Mouse (Mus musculus): ENCODE measurements around the gene Cntnap2.
"Not testable (repeated sequence)": the region's sequence is repeated elsewhere in the genome, so short reads cannot be mapped to it uniquely, and the experiment has no call there.

Gene Cntnap2

DNA sequence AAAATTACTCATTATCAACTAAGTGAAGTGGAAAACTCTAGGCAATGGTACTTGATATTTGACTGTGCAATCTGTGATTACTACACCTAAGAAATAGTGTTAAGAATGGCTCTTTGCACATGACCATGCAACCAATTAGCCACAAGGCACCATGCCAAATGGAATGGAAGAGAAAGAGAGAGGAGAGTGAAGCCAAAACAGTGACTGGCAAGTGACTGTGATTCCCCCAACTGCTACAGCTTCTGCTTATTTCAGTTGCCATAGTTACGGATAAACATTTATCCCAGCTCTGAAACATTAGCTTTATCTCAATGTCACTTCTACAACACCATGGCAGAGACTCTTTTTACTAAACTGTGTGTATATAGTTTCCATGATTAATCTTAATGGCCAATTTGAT, 1303.0 kb downstream of the Cntnap2 start:
- no peak for DNase-seq

DNA sequence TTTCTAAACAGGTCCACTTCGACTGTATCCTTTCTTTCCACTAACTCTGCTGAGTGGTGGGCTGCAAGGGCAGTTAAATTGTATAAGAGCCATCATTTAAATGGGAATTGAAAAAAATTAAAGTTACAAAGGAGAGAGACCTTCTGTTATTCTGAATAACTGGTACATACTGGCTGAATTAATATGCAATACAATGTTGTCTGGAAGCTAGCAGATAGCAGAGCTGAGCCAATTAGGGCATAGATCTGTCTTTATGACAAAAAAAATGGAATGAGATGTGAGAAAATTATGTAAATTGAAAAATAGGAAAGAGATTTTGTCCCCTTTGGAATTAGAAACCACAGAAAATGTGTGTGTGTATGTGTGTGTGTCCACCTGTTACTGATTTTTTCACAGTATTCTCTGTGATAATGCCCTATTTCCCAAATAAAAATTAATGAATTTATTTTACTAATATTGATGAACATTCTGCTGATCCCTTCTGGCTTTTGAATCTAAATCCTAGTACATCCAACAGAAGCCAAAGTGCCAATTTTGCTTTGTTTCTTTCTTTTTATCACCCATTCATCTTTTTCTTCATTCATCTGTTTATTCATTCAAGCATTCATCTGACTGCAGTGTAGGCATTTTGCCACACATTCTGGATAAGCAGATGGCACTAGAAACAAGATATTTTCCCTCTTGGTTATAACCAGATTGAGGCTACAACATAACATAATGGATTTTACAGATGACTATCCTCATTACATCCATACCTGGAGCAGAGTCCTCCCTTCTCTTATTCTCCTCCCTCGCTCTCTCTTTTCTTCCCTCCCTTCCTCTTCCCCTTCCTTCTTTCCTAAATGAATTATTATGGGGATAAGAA, 1339.8 kb downstream of the Cntnap2 start:
- DNase-seq = no peak

DNA sequence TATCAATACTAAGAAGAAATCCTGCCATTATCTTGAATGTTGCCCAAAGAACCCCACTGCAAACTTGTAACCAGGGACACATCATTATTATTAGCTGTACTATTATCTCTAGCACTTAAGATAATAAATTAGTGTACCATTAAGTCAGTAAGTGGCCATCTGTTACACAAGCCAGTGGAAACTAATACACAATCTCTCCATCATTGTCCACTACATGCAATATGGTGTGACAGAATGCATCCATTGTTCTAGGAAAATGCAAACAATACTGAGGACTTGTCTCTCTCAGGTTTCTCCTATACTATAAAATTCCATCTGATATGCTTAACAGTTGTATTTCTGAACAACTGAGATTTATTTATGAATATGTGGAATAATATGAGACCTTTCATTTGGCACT, 1355.0 kb downstream of the Cntnap2 start:
- no peak for DNase-seq

DNA sequence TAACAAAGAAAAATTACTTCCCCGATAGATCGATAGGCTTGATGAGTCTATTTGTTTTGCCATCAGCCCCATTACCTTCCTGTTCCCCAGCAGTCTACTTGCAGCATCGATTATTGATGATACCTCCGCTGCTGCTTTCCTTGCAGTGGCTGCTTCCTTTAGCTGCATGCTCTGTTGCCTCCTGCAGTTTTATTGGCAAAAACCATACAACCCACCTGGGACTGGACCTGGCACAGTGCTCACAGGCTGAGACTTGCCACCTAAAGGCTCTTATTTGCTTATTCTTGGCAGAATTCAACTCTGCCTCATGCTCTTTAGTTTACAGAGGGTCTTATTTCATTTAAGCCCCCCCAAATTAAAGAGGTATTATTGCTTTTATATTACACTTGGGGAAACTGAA, 1355.4 kb downstream of the Cntnap2 start:
- DNase-seq = no peak

DNA sequence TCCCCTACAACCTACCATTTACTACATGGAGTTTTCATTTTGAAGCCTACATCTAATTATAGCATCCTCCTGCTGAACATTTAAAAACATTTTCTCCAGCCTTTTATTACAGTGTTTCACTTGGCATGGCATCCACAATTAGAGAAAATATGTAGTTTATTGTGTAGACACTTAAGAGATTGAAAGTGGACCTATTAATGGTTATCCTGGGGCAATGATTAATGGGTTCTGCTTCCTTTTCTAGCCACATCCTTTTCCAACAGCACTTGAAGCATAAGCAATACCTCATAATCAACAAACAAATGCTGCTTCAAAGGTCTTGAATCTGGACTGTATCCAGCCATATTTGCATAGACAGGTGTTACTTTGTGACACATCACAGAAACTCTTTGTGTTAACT, 1360.7 kb downstream of the Cntnap2 start:
- DNase-seq = no peak

DNA sequence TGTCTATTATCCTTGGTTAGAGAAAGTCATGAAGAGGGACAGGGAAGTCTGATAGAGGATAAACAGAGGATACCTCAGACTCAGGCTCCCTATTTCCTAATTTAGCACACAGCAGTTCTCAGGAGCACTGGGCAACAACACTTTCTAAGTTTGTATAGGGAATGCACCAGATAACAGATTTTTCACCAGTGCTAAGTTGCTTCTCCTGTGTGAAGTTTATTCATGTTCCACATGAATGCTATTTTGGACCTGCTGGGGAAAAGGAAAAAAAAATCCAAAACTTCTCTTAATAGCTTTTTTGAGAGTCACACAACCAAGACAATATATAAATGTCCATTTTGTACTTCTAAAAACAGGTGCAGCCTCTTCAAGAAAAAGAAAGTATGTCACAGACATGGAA, 1361.2 kb downstream of the Cntnap2 start:
- no peak for DNase-seq

DNA sequence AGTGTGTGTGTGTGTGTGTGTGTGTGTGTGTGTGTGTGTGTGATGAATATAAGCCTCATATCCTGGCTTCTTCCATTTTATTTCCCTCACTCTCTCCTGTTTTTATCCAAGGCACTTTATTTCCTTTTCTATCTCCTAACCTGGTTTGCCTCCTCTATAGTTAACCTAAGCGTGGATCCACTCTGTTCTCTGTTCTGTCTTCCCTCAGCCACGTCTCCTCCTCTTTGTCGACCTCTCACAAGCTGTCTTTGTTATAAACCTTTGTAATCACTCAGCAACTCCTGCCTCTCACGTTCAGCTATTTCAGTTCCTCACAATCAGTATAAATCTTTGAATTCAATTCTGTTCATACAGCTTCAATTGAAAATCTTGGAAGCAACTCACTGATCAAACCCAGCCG, 1369.1 kb downstream of the Cntnap2 start:
- no peak for DNase-seq

DNA sequence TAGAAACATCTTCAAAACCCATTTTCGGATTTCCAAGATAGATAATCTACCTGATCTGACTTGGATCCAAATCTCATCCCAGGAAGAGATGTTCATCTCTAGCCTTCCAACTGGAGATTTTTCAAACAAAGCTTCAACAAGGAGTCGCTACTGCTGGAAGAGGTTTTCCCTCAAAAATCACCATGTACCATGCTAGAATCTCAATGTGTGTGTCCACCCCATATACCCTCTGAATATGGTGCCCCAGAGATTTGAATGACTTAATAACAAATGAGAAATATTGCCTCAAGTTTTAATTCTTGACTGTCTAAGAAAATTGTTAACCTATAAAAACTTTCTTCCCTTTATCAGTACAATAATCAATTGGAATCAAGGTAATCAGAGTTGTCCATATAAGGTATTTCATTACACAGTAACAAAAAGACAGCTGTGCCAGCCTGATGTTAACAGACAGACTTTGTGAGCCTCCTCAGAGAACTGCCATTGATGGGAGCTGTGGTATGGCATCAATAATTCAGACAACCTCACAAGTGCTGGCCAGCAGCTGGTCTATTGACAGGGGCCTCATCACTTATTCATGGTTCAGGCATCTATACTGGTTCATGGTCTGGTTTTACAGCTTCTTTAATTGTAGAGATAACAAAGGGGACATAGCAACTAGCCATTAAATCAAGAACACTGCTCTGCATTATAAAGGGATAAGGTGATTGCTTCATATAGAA, 1391.9 kb downstream of the Cntnap2 start:
- no peak for DNase-seq

DNA sequence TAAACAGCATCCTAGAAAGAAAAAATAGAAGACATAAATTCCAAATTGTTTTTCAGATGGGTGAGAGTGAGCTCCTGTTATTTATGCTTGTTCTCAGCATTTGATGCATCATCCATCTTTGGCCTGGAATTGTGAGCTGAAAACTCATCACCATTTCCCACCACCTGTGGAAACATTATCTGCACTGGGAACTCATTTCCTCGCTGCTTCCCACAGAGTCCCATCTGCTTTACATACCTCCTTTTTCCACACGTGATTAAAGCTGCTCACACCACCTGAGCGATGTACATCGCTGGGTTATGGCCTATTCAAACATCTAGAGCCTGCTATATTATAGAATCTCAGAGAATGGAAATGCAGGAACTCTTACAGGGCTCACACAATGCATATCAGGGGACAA, 1413.5 kb downstream of the Cntnap2 start:
- no peak for DNase-seq

DNA sequence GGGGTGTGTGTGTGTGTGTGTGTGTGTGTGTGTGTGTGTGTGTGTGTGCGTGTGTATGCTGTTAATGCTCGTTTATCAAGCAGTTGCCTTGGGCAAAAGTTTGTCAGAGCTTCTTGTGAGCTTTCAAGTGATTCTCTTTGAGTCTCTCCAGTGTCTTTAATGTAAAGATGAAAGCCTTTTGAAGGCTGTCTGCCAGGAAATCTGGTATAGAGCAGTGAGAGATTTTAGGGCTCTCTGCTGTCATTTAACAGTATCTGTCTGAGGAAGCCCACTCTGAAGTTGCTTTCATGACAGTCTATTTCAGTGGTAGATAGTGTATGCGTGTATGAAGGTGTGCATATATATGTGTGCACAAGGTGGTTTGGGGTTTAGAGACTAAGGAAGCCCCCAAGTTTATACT, 1425.2 kb downstream of the Cntnap2 start:
- no peak for DNase-seq

DNA sequence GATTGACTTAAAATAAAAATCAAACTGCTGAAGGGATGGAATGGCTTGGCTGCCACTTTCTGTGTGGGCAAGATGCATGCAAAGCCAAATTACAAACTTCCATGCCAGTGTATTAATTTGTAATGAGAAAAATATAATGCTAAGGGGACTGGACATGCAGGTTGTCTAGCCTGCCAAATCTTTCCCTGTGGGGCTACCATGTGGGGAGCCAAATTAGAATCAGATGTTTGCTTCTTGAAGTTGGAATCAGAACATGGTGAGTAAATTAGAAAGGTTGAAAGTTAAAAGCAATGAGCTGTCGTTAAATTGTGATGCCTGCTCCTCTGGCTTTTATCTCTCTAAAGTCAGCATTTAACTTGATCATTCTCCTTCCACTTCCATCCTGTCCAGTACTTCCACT, 1443.6 kb downstream of the Cntnap2 start:
- no peak for DNase-seq

DNA sequence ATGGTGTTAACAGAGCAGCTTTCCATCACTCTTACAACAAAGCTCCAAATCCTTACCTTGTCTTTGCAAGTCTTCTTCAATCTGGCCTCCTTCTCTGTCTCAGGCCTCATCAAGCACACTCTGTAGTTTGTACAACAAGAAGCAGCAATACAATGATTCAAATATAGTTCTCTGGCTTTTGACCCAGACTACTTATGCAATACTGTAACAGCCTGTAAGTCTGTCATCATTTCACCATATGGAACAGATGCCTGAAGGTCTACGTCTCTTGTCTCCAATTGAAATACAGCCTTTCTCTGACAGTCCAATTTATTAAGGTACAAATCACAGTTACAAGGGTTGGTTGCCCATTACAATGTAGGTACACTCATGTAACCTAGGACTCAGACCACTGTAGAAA, 1453.7 kb downstream of the Cntnap2 start:
- no peak for DNase-seq

DNA sequence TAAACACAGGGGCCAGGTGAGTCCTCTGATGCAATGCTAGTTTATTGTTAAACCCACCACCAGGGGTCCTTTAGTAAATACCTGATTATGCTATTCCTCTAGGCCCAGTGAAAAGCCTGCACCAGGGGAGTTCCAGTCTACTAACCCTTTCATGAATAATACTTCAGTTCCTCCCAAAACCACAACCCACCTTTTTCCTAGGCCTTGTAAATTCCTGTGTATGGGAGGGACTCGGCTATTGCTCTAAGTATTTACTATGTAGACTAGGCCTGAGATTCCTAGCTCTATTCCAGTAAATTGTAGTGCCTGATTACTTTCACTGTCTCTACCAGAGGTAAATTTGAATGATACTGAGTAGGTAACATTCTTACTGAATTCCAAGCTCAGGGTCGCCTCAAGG, 1478.4 kb downstream of the Cntnap2 start:
- DNase-seq = not testable (repeated sequence)

DNA sequence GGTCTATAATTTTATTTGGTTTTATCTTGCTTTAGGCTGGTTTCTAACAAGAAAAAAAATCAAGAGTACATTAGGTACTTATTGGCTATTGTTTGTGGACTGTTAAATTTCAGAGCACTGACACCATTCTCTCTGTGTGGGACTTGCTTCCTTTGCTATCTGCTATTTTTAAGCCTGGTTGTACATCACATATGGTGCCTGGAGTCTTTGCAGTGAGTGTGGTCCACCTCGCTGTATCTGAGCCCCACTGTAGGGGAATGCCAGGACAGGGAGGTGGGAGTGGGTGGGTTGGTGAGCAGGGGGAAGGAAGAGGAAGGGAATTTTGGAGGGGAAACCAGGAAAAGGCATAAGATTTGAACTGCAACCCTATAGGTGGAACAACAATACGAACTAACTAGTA, 1504.3 kb downstream of the Cntnap2 start:
- no peak for DNase-seq

DNA sequence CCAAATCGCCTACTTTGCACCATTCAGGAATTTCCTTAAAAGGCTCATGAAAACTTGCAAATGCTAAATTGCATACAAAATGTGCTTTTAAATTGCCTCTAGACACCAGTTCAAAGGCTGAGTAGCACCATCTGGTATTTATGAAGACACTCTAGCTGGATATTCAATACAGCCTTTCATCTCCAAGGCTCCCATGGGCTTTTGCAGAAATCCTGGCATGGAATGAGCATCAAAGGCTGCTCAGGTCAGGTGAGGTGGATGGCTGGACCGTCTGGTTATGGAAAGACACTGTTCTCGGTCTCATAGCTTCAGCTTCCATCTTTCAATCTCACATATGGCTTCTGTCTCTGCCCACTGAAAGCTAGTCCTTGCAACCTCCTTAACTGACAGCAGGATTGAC, 1515.9 kb downstream of the Cntnap2 start:
- no peak for DNase-seq

DNA sequence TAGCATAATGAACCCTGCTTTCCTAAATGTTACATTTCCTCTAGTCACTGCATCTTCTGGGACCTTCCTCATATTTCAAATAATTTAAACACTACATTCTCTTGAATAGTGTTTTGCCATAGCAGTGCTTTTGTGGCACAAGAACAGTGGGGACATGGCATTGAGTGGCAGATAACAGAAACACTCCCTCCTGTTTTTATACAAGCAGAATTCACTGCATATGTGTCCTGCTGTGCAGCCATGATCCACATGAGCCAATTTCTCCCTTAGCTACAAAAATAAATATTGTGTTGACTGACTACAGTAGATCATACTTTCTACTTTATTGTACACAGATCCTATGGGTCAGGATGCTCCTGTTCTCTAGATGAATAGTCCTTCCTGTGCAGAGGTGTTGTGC, 1553.2 kb downstream of the Cntnap2 start:
- no peak for DNase-seq

DNA sequence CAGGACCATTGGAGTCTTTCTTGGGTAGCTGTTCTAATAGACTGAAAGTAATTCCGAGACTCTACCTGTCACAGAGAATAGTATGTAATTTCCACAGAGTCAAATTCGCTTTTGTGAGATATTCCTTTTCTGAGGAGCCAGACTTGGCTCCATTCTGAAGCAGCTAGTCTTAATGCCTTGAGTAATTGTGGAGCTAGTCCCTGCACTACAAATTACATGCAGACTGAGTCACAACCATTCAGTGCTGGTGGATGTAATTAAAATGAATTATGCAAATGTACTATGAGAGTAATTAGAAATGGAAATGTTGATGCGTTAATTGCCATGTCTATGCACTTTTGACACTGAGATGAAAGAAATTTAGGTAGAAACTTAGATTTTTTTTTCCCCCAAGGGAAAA, 1553.7 kb downstream of the Cntnap2 start:
- no peak for DNase-seq

DNA sequence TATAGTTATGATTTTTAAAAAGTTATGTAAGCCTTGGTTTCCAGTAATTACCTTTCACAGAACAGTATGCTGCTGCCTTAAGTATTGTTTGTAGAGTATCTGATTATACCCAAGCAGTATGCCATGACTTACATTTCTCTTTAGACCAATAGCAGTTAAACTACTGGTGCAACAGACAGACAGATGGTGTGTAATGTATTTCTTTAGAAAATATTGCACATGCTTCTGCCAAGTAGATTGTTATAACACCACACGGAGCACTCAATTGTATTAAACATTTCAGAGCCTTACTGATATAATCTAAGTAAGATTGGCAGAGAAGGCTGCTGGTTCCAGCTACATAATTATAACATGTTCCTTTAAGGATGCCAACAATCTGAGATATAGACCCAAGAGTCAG, 1609.9 kb downstream of the Cntnap2 start:
- DNase-seq = no peak

DNA sequence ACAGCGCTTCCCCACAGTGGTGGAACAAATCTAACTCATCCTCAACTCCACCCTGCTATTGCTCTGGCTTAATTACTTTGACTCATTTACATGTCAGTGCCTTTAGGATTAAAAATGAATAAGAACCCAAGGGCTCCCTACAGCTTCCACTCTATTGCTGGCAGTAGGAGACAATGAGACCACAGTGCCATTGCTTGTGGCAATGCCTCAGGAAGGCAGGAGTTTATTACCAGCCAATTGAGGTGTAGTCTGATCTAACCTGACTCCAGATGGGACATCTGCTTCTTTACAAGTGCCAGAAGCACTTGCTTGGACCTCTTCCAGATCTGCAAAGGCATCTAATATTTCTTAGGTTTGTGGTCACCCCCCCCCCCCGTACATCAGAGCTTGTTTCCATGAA, 1615.9 kb downstream of the Cntnap2 start:
- no peak for DNase-seq

DNA sequence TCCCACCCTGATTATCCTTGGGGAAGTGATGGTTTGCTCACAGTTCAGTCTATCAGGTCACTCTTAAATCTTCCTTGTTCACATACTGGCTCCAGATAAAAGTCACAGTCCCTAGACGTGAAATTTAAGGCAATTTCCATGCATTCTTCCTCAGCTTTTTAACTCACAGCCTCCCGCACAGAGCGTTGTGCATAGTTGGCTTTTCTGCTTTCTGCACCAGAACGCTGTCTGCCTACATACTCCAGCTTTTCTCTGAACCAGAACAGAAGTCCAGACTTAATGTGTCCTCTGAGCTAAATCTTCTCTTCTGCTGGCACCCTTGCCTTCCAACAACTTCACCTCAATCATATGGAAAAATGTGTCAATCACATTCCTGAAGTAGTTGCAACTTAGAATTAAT, 1616.5 kb downstream of the Cntnap2 start:
- no peak for DNase-seq

DNA sequence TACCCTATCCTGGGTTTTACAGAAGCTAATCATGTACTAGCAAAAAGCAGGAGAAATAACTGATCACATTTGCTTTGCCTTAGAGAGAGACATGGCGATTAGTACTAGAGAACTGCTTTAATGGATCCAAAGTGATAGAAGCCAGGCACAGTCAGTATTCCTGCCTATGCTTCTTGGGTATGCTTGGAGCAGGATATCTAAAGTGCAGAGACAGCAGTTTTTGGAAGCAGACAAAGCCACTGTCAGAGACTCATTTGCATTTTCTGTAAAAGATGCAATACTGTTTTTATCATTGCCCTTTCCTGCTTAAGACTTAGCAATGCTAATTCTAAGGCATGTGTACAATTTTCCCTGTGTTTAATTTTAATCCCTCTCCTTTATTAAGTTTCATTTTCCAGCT, 1637.0 kb downstream of the Cntnap2 start:
- DNase-seq = no peak

DNA sequence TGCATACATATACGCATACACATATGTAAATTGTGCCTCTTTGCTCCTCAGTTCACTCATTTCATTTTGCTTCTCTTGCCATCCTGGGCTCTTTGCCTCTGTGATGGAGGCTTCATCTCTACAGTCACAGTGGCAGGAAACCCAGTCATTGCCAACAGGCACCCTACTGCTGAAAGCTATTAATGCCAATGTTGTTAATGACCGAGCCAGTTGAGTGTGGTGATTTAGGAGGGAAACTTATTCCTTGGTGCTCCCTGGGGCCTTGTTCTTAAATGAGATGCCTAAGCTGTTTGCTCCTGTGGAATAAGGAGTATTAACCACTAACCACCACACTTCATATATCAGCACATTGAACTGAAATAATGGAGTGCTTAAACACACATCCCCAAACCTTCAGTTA, 1640.2 kb downstream of the Cntnap2 start:
- DNase-seq = no peak

DNA sequence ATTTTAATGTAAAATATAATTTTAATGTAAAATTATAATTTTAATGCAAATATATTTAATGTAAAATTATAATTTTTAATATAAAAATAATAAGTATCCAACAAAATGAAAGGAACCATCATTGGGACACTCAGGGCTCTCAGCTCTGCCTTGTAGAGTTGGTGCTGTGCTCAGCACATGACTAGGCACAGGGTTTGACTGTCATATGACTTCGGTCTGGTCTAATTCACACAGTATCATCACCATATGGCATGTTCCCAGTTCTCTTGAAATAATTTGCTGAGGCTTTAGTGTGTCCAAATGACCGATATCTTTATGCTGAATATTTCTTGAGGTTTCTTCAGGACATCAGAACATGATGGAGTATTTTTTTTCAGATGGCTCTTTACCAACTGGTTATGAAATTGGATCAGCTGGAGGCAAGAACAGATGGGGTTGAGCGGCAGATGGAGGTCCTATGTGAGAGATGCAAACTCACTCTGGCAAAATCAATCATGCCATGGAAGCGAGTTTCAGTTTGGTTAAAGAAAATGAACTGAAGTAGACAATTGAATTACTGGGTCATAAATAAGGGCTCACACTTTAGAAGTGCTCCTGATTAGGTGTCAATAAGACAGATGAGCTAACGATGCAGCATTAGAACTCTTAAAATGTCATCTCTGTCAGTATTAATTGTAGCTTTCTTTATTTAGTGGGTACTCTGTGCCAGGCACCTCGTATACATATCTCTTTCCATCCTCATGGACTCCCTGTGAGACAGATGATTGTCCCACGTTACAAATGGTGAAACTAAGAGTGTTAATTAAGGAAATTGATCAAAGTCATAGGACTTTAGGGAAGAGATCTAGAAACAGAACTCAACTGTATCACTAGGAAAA, 1645.4 kb downstream of the Cntnap2 start:
- no peak for DNase-seq

DNA sequence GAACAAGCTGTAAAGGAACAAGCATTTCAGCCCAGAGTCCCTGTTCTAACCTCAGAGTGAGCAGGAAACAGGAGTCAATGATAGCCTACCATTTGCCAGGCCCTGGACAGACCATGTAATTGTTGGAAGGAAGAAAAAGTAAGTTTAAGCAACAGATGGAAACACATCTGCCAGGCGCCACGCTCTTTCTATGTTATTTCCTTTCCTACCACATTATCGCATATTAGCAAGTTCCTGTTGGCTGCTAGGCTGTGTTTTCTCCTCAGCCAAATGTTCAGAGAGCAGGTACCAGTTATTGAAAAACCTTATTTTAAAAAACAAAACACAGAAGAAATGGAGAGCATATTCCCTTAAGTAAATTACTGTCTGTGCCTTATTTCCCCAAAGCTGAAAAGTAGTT, 1646.8 kb downstream of the Cntnap2 start:
- DNase-seq = no peak

Data from kidney, postnatal 25 days (tissue).